Mouse (Mus musculus): ENCODE measurements around the gene Krt83.

Krt83 gene

DNA sequence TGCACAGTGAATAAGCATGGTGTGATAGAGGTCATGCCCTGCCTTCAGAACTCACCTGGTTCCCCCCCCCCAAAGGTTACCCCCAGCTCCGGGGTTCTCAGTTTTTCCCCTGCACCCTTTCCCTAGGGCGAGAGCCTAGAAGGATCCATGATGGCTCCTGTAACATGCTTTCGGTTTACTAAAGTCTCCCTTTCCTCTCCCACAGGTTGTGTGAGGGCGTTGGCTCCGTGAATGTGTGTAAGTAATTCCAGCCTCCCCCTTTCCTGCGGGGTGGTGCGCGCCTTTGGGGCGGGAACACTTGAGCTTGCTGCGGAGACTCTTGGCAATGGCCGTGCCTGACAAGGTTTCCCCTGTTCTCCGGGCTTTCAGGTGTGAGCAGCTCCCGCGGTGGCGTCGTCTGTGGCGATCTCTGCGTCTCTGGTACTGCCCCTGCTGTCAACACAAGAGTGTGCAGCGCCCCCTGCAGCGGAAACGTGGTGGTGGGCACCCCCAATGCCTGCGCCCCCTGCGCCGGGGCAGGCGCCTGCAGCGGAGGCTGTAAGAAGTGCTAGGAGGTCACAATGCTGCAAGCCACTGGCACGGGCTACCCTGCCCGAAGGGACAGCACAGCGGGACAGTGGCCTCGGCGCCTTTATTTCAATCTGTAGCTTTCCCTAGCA, 12.2 kb downstream of the Krt83 start:
- DNase-seq (ENCODE audit: low read depth, low spot score) = peak; percentile 22

DNA sequence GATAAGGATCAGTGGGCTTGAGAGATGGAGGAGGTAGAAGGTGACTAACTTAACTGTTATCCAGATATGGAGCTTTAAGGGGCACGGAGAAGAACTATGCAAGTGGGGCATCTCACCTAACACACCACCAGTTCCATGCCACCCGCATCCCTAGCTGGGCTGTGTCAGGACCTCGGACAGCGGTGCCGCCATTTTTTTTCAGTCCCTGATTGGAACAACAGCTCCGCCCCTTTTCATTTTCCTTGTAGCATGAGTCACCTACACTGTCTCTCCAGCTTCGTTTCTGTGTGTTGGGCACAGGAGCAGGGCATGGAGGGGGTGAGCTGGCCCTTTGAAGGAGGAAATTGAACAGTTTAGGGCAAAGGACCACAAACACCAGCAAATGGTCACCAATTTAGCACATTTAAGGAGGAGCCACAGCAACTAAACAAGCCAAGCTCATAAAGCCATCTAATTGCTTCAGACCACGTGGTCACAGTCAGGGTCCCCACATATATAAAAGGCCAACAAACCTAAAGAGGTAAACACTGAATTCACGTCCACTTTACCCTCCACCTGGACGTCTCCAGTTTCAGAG, 18.3 kb downstream of the Krt83 start, which contains the start of gene Krt86:
Krt86 (plus strand) TSS at position 527 of the 577 bp plus-strand sequence.
- peak; percentile 41 for DNase-seq (ENCODE audit: low read depth, low spot score)

DNA sequence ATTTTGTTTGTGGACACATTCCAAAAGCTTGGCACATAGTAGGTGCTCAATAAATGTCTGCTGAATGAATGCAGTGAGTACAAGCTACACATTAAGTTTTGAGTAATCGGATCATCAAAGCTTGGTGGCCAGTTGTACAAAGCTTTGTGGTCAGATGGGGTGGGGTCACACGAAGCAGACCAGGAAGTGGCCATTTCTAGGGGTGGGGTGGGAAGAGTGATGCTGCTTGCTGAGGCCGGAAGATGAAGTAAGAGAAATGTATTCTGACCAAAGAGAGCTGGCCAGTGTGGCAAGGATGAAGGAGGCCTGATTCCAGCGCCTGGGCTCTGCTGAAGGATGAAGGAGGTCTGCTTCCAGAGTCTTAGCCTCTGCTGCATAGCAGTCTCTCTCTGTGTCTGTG, 22.2 kb downstream of the Krt83 start:
- DNase-seq (ENCODE audit: low read depth, low spot score) = no peak

DNA sequence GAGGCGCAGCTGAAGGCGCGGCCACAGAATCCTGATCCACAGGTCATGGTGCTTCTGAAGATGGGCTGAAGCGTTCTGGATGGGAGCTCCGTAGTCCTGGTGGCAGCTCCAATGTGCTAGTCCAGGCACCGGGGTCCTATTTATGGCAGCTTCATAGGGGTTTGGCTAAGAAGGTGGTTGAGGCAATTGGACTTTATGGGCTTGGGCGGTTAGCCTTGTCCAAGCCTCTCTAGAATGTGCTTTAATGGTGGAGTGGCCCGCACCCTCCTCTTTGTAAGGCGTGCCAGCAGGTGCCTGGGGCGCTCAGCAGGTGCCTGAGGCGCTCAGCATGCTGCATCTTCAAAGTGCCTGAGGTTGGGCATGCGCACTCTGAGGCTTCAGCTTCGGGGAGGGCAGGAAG, 27.7 kb downstream of the Krt83 start, which contains the start of gene Krt81:
Krt81 (minus strand) TSS at position 101 of the 400 bp plus-strand sequence.
- DNase-seq (ENCODE audit: low read depth, low spot score) = no peak

DNA sequence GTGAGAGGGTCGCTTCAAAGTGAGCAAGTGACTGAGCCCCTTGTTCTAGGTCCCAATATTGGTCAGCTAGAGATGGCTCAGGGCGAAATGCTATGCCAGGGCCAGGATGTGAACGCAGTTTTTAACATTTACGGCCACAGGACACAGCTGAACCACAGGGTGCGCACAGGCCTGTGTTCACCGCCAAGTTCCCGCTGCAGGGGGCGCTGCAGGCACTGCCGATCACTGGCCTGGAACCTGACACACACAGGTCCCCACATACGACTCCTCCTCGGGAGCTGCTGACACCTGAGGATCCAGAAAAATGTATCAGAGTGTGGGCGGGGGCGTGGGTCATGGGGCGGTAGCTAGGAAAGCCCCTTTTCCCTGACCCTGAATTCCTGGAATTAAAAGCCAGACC, 32.0 kb downstream of the Krt83 start:
- no peak for DNase-seq (ENCODE audit: low read depth, low spot score)

DNA sequence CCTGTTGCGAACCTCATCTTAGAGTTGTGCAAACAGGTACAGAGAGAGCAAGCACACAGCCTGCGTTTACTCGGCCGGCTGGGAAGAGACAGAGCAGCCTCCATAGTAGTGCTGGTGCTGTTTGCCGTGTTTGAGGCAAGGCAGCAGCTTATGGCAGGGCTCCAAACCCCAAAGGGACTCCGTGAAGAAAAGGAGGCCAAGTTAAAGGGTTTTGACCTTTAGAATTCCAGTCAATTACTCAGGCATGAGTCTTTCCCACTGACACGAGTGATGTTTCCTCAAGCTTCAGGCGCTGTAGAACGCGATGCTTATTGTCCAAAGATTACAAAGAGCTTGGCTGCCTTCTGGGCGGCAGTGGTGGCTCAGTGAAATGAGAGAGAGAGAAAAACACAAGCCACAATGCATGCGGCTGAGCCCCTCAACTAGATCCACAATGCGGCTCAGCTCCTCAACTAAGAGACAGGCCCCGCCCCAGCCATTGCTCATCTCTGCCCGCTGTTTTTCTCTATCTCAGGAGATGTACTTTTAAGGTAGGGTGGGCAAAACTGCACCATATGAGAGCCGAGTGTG, 32.9 kb downstream of the Krt83 start:
- DNase-seq (ENCODE audit: low read depth, low spot score) = no peak

DNA sequence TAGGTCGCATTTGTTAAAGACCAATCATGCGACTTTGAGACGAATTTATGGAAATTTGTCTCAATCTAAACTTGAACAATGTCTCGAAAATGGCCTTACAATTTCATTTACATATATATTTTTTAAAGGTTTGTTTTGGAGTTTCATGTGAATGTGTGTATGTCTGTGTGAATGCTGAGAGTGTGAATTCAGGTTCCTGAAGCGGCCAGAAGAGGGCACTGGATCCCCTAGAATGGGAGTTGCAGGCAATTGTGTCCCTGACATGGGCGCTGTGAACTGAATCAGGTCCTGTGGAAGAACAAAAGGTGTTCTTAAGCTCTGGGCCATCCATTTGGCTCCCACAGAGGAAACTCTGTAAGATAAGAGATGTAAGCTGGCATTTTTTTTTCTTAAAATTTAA, 35.4 kb downstream of the Krt83 start:
- no peak for DNase-seq (ENCODE audit: low read depth, low spot score)

DNA sequence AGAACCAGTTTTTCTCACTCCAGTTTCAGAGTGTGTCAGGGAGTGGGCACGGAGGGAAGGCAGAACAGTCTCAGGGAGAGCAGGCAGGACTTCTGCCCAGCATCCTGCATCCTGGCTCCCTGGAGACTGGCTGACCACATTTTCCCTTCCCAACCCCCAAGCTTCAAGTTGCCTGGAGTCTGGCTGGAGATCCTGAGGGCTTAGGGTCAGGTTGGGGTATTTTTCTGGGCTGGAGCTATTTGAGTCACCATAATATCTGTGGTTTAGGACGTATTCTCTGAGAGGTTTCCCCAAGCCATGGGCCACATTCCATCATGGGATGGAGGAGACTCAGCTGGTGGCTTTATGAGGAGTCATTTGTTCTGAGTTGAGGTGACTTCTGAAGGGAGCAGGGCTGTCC, 36.0 kb downstream of the Krt83 start:
- DNase-seq (ENCODE audit: low read depth, low spot score) = no peak

DNA sequence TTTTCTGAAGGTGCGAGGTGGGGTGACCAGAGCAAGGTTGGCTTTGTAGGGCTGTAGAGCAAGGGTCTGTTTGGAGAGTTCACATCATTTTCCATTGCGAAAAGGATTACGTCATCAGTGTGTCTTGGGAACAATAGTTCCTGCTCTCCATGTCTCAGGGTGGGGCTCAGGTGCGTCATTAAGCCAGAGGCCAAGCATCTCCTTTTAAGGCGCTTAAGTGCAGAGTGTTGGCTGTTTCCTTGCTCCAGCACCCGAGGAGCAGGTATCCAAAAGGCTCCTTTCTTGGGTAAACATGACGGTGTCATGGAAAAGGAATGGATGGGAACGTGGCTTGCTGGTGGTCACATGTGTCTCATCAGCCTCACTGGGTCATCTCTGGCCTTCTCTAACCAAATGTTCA, 36.5 kb downstream of the Krt83 start:
- DNase-seq (ENCODE audit: low read depth, low spot score) = no peak

DNA sequence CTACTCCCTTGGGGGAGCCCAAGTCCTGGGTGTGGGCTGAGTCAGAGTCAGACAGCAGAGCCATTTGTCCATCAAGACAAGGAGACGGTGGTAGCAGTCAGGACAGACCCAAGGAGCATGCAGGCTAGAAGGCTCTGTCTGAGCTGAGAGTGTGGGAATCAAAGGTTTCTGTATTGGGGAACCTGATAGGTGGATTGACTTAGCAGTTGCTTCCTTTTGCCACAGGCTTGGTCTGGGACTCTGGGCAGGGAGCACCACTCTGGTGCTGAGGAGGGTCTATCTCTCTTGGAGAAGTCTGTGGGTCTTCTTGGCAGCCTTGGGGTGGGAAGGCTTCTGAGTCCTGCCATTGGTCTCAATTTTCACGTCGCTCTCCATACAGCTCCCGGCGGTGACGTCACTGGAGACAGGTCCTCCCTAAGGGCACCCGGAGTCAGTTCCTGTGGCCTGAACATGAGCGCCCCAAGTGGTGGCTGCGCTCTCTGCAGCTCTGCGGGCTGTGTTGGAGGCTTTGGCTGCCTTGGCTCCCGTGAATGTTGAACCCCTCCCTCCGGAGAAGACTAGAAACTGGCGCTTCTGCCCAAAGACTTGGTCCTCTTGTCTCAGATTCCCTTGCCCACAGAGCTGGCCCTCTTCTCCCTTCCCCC, 38.1 kb downstream of the Krt83 start:
- peak; percentile 57 for DNase-seq (ENCODE audit: low read depth, low spot score)

DNA sequence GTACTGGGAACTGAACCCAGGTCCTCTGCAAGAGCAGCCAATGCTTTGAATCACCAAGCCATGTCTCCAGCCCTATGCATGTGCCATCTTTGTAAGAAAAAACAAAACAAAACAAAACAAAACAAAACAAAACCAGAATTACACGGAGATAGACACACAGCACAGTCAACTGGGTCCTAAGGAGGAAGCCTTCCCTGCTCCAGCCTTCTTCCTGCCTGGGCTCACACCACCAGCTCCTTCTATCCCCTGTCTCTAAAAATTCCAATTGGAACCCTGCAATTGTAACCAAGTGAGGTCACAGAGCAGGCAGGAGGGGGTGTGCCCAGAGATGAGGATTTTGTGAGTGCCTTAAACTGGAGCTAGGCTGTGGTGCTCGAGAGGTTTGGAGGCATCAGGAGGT, 43.9 kb downstream of the Krt83 start, which contains the start of gene Krt88:
Krt88 (plus strand) TSS at position 301 of the 400 bp plus-strand sequence.
- no peak for DNase-seq (ENCODE audit: low read depth, low spot score)

DNA sequence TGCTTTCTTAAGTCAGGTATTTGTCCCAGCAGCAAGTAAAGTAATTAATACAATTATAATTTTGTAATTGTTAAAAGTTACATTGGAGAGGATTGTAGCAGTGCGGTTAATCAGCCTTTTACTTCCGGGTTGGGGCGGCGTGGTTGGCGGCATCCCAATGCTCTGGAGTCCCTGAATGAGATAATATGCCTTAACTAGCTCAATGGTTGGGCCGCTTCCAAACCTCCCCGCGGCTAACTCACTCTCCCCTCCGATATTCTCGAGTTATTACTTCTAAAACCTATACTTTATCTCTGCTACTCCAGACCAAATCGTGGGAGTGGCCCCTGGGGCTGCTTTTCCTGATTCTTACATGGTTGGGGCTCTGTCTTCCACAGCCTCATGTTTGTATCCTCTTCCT, 44.7 kb downstream of the Krt83 start:
- DNase-seq (ENCODE audit: low read depth, low spot score) = no peak

DNA sequence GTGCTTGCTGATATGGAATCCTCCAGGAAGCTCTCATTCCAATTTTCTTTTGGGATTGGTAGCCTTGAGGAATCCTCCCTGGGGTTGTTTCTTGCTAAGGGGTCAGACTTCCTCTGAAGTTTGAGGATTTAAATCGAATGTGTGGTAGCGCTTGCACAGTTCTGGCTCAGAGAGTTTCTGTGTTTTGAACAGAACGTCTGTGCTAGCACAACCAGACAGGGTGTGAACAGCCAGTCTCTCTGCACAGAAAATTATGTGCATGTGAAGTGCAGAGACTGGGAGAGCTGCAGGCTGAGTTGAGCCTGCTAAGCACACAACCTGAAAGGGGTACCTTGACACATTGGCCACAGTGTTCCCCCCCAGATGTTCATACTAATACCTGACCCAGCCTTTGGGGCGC, 50.5 kb downstream of the Krt83 start:
- DNase-seq (ENCODE audit: low read depth, low spot score) = no peak

DNA sequence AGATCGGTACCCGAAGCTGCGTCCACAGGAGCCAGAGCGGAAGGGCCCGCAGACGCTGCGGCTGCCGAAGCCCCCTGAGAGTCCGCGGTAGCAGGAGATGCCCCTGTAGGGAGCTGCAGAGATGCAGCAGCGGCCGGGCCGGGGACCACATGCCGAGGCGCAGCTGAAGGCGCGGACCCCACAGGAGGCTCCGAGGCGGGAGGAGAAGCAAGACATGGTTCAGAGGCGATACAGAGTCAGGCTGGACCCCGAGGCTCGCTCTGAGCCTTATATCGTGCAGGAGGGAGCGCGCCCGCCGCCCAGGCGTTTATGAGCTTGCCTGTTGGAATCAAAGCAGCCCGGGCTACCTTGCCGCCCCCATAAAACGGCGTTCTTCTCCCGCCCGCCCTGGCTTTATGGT, 52.8 kb downstream of the Krt83 start, which contains the start of gene Krt87:
Krt87 (minus strand) TSS at position 250 of the 400 bp plus-strand sequence.
- no peak for DNase-seq (ENCODE audit: low read depth, low spot score)

DNA sequence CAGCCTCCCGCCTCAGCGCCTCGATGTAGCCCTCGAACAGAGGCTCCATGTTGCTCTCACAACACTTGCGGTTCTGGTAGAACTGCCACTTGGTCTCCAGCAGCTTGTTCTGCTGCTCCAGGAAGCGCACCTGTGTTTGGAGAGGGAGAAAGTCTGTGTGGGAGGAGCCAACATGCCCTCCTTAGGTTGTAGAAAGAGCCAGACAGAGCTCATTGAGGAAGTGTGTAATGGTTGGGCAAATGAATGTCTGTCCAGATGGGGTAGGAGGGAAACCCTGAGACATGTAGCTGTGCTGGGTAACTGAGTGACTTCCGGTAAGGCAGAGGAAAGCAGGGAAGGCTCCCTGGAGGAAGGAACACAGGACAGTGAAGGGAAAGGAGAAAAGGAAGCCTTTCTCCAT, 54.7 kb downstream of the Krt83 start:
- no peak for DNase-seq (ENCODE audit: low read depth, low spot score)
